Mouse (Mus musculus) heart, postnatal 4 days (tissue): ENCODE data around the gene Acp2. TPM values are rescaled to one million over a fixed set of nuclear protein-coding genes. Genes with fewer than 3 reads are reported as not detected.

ENCODE experiments used
- DNase-seq: peaks from one replicate; pipeline ENCODE4 v3.0.0; 2021
- total RNA-seq, 2 experiments: library from RNA; stranded (reverse); gene quantifications; 2 replicates each; pipeline ENCODE4 v1.2.3; 2021

Gene Acp2
- total RNA-seq, result 10 to 100 TPM; 21.0 to 21.8 TPM

GRCm38 (mm10) chr2:91202222-91202971 is at the start of gene Acp2, which contains the start of gene Nr1h3:
Gene Acp2 (plus strand): TSS chr2:91202885.
Gene Nr1h3 (minus strand): TSS chr2:91202834.
- peak; percentile 96 for DNase-seq

GRCm38 (mm10) chr2:91152885-91153377 is 49.8 kb upstream of the Acp2 start:
- no peak for DNase-seq

GRCm38 (mm10) chr2:91154091-91154490 is 48.6 kb upstream of the Acp2 start:
- DNase-seq, result no peak

GRCm38 (mm10) chr2:91157002-91157752 is 45.5 kb upstream of the Acp2 start:
- no peak for DNase-seq

GRCm38 (mm10) chr2:91160591-91160990 is 42.1 kb upstream of the Acp2 start:
- no peak for DNase-seq

- DNase-seq, result no peak
Observed at GRCm38 (mm10) chr2:91162952-91163351, 39.7 kb upstream of the Acp2 start.

GRCm38 (mm10) chr2:91163532-91163931 is 39.2 kb upstream of the Acp2 start:
- DNase-seq, result no peak

GRCm38 (mm10) chr2:91164991-91165390 is 37.7 kb upstream of the Acp2 start:
- no peak for DNase-seq

- no peak for DNase-seq
Observed at GRCm38 (mm10) chr2:91167629-91168028, 35.1 kb upstream of the Acp2 start.

- no peak for DNase-seq
Observed at GRCm38 (mm10) chr2:91169587-91170322, 32.9 kb upstream of the Acp2 start.

- DNase-seq, result no peak
Observed at GRCm38 (mm10) chr2:91175490-91175889, 27.2 kb upstream of the Acp2 start.

- DNase-seq, result no peak
Observed at GRCm38 (mm10) chr2:91176234-91176633, 26.5 kb upstream of the Acp2 start.

- no peak for DNase-seq
Observed at GRCm38 (mm10) chr2:91179825-91180224, 22.9 kb upstream of the Acp2 start.

GRCm38 (mm10) chr2:91180706-91181105 is 22.0 kb upstream of the Acp2 start:
- DNase-seq, result no peak

GRCm38 (mm10) chr2:91182016-91182404 is 20.7 kb upstream of the Acp2 start:
- no peak for DNase-seq

- DNase-seq, result peak; percentile 71
Observed at GRCm38 (mm10) chr2:91182405-91183147, 20.1 kb upstream of the Acp2 start.

- DNase-seq, result peak; percentile 90
Observed at GRCm38 (mm10) chr2:91183148-91183513, 19.6 kb upstream of the Acp2 start.

GRCm38 (mm10) chr2:91183711-91184405 is 18.8 kb upstream of the Acp2 start, which contains the start of gene Madd:
Gene Madd (minus strand): TSS chr2:91183837.
- no peak for DNase-seq

- no peak for DNase-seq
Observed at GRCm38 (mm10) chr2:91186208-91186607, 16.5 kb upstream of the Acp2 start.

GRCm38 (mm10) chr2:91187431-91187830 is 15.3 kb upstream of the Acp2 start:
- DNase-seq, result no peak

GRCm38 (mm10) chr2:91190501-91190900 is 12.2 kb upstream of the Acp2 start:
- DNase-seq, result no peak
